Mouse (Mus musculus) liver, adult (tissue): ENCODE measurements around the gene Kdr.
A peak's percentile ranks its signal among the peaks of the same experiment; 100 is the strongest.

ENCODE experiments used
- GATA4 ChIP-seq: IDR thresholded peaks from 2 replicates; pipeline ENCODE4 v1.6.1; 2014; ENCODE audit warnings: mild to moderate bottlenecking, low read length; ENCODE audit not compliant: insufficient replicate concordance

Kdr gene

DNA sequence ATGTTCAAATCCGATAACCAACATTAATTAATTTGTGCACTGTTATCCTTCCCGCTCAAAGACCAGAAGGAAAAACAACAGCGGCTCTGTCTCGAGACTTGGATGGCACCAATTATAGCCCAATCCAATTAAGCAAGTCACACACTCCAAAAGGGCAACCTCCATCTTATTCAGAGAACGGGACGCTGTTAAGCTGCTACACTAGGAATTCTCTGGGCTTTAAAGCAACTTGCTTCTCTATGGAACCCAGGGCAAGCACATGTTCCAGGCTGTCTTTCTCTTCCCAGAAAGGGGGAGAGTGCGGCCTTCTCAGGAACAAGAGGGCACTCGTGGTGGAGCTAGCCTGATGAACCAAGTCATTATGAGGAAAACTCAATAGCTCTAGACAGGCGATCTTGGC lies 1.6 kb downstream of the Kdr start:
- TF ChIP-seq GATA4: no peak

DNA sequence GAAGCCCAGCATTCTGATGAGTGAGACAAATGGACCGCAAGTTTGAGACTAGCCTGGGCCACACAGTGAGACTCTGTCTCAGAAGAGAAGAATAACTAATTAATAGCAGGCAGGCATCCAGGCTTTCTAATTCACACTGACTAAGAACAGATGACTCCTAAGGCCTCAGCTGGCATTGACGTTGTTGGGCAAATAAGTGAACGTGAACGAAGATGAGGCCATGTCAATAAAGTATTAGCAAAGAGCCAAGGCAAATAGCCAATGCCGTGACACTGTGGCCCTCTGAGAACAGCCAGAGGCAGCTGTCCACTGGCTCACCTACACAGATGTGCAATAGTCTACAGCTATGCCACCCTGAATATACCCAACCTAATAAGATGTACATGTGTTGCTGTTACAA lies 2.9 kb downstream of the Kdr start:
- no peak for TF ChIP-seq GATA4

DNA sequence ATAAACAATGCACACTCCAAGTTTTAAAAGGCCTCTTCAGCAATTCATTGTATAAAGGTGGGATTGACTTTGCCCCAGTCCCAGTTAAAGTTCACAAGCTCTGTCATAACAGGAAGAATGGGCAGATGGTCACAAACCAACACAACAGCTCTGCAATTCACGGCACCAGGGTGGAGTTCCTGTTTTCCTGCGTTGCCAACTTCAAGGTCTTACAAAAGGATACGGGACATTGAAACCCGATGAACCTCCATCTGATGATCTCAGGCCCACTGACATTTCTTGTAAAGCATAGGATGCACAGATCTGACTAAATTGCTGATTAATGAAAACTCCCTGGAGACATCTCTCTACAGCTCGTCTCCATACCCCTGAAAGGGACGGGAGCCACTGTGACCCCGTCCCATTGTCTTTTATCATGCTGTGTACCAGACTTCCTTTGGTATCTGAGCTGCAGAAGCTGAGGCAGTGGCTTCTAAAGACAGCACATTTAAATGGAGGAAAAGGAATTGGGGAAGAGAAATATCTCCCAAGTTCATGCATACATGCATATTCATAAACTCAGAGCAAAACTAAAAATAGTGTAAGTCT lies 3.6 kb downstream of the Kdr start:
- TF ChIP-seq GATA4: peak; percentile 65; the same call in 1 of the 2 replicates

DNA sequence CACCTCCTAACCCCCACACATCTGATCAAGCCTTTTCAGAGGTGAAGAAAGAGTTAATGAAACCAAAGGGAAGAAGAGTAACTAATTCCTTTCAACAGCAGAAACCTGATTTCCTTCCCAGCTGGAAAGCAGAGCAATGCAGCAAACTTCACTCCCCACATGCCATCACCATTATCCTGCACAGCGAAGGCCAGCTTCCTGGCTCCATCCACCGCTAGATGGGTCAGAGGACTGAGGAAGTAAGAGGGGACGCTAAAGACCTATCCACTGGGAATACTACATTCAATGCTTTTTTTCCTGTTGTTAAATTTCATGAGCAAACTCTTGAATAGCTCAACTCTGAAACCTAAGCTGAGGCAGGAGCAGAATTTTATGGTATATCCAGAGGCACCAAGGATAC lies 8.4 kb downstream of the Kdr start:
- no peak for TF ChIP-seq GATA4

- TF ChIP-seq GATA4: no peak
Observed at GRCm38 (mm10) chr5:75962558-75962957, 15.7 kb downstream of the Kdr start.

GRCm38 (mm10) chr5:75961741-75962469 lies 16.4 kb downstream of the Kdr start:
- peak; percentile 98 for TF ChIP-seq GATA4

DNA sequence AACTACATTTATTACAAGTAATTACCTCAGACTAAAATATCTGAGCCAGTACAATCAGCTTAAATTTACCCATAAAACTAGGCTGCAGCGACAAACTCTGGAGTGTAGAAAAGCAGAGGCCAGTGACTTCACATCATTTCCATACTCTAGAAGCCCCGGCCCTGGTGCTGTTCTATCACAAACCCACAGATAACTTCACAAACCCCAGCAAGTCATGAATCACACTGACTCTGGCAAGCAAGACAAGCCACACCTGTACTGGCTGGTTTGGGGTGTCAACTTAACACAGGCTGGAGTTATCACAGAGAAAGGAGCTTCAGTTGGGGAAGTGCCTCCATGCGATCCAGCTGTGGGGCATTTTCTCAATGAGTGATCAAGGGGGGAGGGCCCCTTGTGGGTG lies 18.4 kb downstream of the Kdr start:
- no peak for TF ChIP-seq GATA4

DNA sequence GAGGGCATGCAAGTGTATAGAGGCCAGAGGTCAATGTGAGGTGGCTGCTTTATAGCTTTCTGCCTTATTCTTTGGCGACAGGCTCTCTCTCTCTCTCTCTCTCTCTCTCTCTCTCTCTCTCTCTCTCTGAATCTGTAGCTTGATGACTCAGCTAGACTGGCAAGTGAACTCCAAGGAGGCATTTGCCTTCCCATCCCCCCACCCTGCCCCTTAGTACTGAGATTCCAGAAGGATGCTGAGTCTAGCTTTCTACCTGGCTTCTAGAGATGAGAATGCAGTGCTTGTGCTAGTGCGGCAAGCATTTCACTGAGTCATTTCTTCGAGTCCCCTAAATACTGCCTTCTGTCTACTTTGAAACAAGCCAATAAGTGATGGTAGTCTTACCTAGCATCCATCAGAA lies 21.7 kb downstream of the Kdr start:
- TF ChIP-seq GATA4: no peak

DNA sequence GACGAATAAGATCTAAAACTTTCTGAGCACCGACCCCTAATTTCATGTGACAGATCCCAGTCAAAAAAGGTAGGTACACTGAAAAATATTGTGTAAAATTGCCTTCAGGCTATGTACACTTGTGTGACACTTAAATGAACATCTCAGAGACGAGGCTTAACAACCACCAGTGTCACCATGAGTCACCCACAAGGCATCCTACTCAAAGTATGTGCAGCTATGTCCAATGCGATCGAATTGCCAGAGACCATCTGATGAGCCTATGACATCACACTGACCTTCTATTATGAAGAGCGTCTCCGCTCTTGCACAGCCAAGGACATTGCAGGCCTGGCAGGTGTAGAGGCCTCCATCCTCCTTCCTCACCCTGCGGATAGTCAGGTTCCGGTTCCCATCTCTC lies 22.4 kb downstream of the Kdr start:
- no peak for TF ChIP-seq GATA4

GRCm38 (mm10) chr5:75954778-75955330 lies 23.4 kb downstream of the Kdr start:
- TF ChIP-seq GATA4: no peak

GRCm38 (mm10) chr5:75954218-75954617 lies 24.0 kb downstream of the Kdr start:
- no peak for TF ChIP-seq GATA4

DNA sequence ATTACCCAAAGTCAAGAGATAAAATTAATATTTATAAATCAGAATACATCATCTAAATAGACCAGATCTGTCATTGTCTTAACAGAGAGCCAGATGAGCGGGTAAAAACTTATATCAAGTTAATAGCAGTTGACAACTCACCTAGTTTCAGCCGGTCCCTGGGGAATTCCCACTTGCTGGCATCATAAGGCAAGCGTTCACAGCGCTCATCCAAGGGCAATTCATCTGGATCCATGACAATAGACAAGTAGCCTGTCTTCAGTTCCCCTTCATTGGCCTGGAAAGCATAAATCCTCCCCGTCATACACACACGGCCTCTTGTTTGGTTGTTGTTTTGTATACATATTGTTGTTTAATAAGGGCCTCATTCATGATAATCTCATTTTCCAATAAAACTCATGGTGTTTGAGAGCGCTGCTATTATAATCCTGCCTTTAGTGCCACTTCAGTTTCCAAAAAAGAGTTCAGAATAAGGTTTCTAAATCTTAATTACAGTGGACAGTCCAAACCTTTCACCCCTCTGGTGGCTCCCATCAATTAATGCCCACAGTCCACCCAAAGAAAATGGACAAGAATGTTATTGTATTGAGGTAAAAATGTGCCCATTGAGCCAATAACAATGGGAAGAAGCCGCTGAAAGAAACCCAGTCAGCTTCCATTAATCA lies 26.0 kb downstream of the Kdr start:
- no peak for TF ChIP-seq GATA4

DNA sequence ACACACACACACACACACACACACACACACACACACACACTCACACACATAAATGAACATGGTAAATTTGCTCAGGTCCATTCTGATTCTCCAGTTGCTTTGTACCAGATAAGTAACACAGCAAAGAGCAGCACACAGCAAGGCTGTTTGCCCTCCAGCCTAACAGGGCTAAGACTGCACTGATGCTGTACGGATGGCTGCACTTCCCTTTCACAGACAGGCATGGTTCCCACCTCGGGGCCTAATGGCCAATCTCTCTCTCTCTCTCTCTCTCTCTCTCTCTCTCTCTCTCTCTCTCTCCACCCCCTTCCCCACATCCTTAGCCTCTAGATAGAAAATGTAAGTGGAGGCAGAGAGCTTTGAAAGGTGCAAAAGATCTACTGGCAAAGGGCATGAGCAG lies 27.4 kb downstream of the Kdr start:
- no peak for TF ChIP-seq GATA4

- TF ChIP-seq GATA4: peak; percentile 50; the same call in 1 of the 2 replicates
Observed at GRCm38 (mm10) chr5:75945394-75945793, 32.9 kb downstream of the Kdr start.

GRCm38 (mm10) chr5:75943301-75943700 lies 35.0 kb downstream of the Kdr start:
- TF ChIP-seq GATA4: no peak
